Mouse (Mus musculus) ES-E14 (cell line): ENCODE measurements around the gene Vav3.

Source experiments
- HCFC1 ChIP-seq: IDR thresholded peaks from 2 replicates; pipeline ENCODE4 v1.6.1; 2012; ENCODE audit warnings: low read length, inconsistent platforms, borderline replicate concordance; ENCODE audit not compliant: insufficient read depth
- MAFK ChIP-seq: IDR thresholded peaks from 2 replicates; pipeline ENCODE4 v1.6.1; 2014; ENCODE audit warnings: mild to moderate bottlenecking, low read depth, low read length, inconsistent platforms; ENCODE audit not compliant: insufficient read depth

- TF ChIP-seq MAFK (no peak), HCFC1 (no peak)
Observed at GRCm38 (mm10) chr3:109680281-109680680, 339.8 kb downstream of the Vav3 start.
